Mouse (Mus musculus) testis, adult 2 months (tissue): Measurements from ENCODE around the gene E130308A19Rik. TPM values are rescaled to one million over a fixed set of nuclear protein-coding genes. Genes with fewer than 3 reads are reported as not detected.
A peak's percentile ranks its signal among the peaks of the same experiment; 100 is the strongest.

Experiments used
- H3K27ac ChIP-seq: fragments of 200-500 bp; 2 replicates; pipeline ENCODE4 v1.5.1; 2012; ENCODE audit warnings: low read depth, low read length; ENCODE audit not compliant: control insufficient read depth, insufficient read depth
- H3K27me3 ChIP-seq: fragments of 200-500 bp; 2 replicates; pipeline ENCODE4 v1.6.1; 2012; ENCODE audit warnings: mild to moderate bottlenecking, low read length, moderate library complexity; ENCODE audit not compliant: control insufficient read depth, insufficient read depth
- H3K36me3 ChIP-seq: fragments of 200-500 bp; 2 replicates; pipeline ENCODE4 v1.6.1; 2012; ENCODE audit warnings: mild to moderate bottlenecking, low read length; ENCODE audit not compliant: control insufficient read depth, insufficient read depth
- H3K4me1 ChIP-seq: fragments of 200-500 bp; 2 replicates; pipeline ENCODE4 v1.6.1; 2012; ENCODE audit warnings: low read length; ENCODE audit not compliant: control insufficient read depth, insufficient read depth
- H3K4me3 ChIP-seq: fragments of 200-500 bp; 2 replicates; pipeline ENCODE4 v1.5.1; 2012; ENCODE audit warnings: low read depth, mild to moderate bottlenecking, low read length, moderate library complexity, mixed read lengths; ENCODE audit not compliant: control insufficient read depth
- CTCF ChIP-seq: fragments of 200-500 bp; IDR thresholded peaks from 2 replicates; pipeline ENCODE4 v1.5.1; 2012; ENCODE audit warnings: low read depth, mild to moderate bottlenecking, inconsistent platforms, low read length, moderate library complexity; ENCODE audit not compliant: control insufficient read depth, insufficient read depth, insufficient replicate concordance
- POLR2A ChIP-seq: fragments of 200-500 bp; IDR thresholded peaks from 2 replicates; pipeline ENCODE4 v1.6.1; 2012; ENCODE audit warnings: low read depth, mild to moderate bottlenecking, inconsistent platforms, low read length, moderate library complexity; ENCODE audit not compliant: control insufficient read depth
- polyA plus RNA-seq: library from polyadenylated mRNA; depleted of rRNA; stranded (reverse); fragments of >200 nt; gene quantifications from 2 replicates; pipeline ENCODE4 v1.2.3, GENCODE M21; 2012

Gene E130308A19Rik
- polyA plus RNA-seq, 1 experiment, result 6.7 TPM

- H3K27me3 ChIP-seq, result no peaks in the 10 kb centered on the region
- no peaks in the 10 kb centered on the region; the same call in 1 of the 2 replicates for H3K4me1 ChIP-seq
- no peak for TF ChIP-seq POLR2A
- peak; percentile 30; the same call in 1 of the 2 replicates for TF ChIP-seq CTCF
- no peak overlapping the region for H3K27ac ChIP-seq
- no peaks in the 10 kb centered on the region for H3K36me3 ChIP-seq
- no peak overlapping the region for H3K4me3 ChIP-seq
Measured at GRCm38 (mm10) chr4:59760636-59761364, 134.8 kb downstream of the E130308A19Rik start.

- no peak overlapping the region for H3K4me3 ChIP-seq
- H3K36me3 ChIP-seq, result no peaks in the 10 kb centered on the region
- TF ChIP-seq POLR2A (no peak), CTCF (no peak)
- H3K4me1 ChIP-seq, result no peaks in the 10 kb centered on the region; the same call in 1 of the 2 replicates
- no peaks in the 10 kb centered on the region for H3K27me3 ChIP-seq
- no peak overlapping the region for H3K27ac ChIP-seq
Measured at GRCm38 (mm10) chr4:59761365-59761729, 135.3 kb downstream of the E130308A19Rik start.

GRCm38 (mm10) chr4:59764950-59765349 is 138.9 kb downstream of the E130308A19Rik start:
- no peaks in the 10 kb centered on the region for H3K27me3 ChIP-seq
- TF ChIP-seq CTCF (no peak), POLR2A (no peak)
- no peaks in the 10 kb centered on the region for H3K36me3 ChIP-seq
- H3K4me1 ChIP-seq, result no peaks in the 10 kb centered on the region; the same call in 1 of the 2 replicates
- H3K4me3 ChIP-seq, result no peak overlapping the region
- no peak overlapping the region for H3K27ac ChIP-seq

- no peaks in the 10 kb centered on the region for H3K27me3 ChIP-seq
- H3K27ac ChIP-seq, result no peak overlapping the region
- no peaks in the 10 kb centered on the region for H3K36me3 ChIP-seq
- no peaks in the 10 kb centered on the region; the same call in 1 of the 2 replicates for H3K4me1 ChIP-seq
- TF ChIP-seq CTCF (no peak), POLR2A (no peak)
- no peak overlapping the region for H3K4me3 ChIP-seq
Measured at GRCm38 (mm10) chr4:59765385-59766005, 139.5 kb downstream of the E130308A19Rik start.

- no peak for TF ChIP-seq CTCF
- no peak for TF ChIP-seq POLR2A
- no peak overlapping the region for H3K4me3 ChIP-seq
- no peak overlapping the region for H3K27ac ChIP-seq
- H3K4me1 ChIP-seq, result no peaks in the 10 kb centered on the region; the same call in 1 of the 2 replicates
- no peaks in the 10 kb centered on the region for H3K27me3 ChIP-seq
- no peaks in the 10 kb centered on the region for H3K36me3 ChIP-seq
Measured at GRCm38 (mm10) chr4:59767717-59768116, 141.7 kb downstream of the E130308A19Rik start.

GRCm38 (mm10) chr4:59772171-59772879 is 146.3 kb downstream of the E130308A19Rik start:
- H3K4me1 ChIP-seq, result no peaks in the 10 kb centered on the region
- no peak overlapping the region for H3K27ac ChIP-seq
- H3K27me3 ChIP-seq, result no peaks in the 10 kb centered on the region
- TF ChIP-seq POLR2A, result no peak
- no peak for TF ChIP-seq CTCF
- H3K36me3 ChIP-seq, result peaks cover 3% of the 10 kb centered on the region
- no peak overlapping the region for H3K4me3 ChIP-seq

GRCm38 (mm10) chr4:59777828-59778227 is 151.8 kb downstream of the E130308A19Rik start:
- Histone ChIP-seq H3K36me3 (peaks cover 3% of the 10 kb centered on the region), H3K27me3 (no peaks in the 10 kb centered on the region), H3K4me3 (no peak overlapping the region), H3K27ac (peak overlapping the region; percentile 34), H3K4me1 (peaks cover 2% of the 10 kb centered on the region)
- no peak for TF ChIP-seq POLR2A
- no peak for TF ChIP-seq CTCF
